Mouse (Mus musculus) erythroblast, embryonic 14.5 days (primary cell): ENCODE measurements around the gene Nfib.

ENCODE experiments used
- GATA1 ChIP-seq: IDR thresholded peaks from 2 replicates; pipeline ENCODE4 v1.6.1; 2012; ENCODE audit warnings: low read length, inconsistent platforms, mixed read lengths
- TAL1 ChIP-seq: IDR thresholded peaks from 3 replicates; pipeline ENCODE4 v1.6.1; 2012; ENCODE audit warnings: low read length, inconsistent platforms, mixed read lengths

DNA sequence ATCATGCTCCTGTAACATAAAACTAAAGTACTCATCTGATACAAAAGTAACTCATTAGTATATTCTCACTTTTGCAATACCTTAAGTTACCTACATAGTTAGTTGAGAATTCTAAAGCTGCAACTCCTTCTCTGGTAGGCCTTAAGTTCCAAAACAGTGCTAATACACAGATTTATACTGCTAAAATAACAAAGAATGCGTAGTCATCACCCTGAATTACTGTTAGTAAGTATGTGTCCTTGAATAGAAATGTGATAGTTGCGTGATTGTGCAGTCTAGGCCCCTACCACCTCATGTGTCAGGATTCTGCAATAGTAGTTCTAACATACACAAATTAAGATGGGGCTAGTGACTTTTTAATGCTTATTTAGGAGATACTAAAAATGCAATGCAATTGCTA lies 202.9 kb downstream of the Nfib start:
- TF ChIP-seq GATA1 (no peak), TAL1 (no peak)
